Mouse (Mus musculus): ENCODE measurements around the gene Qtrt1.

GRCm38 (mm10) chr9:21456930-21457634 lies 45.4 kb downstream of the Qtrt1 start:
- TF ChIP-seq GATA1 (IDR thresholded peaks at IDR 0.05; ENCODE audit: low read length): no peak
- TF ChIP-seq TAL1 (IDR thresholded peaks at IDR 0.05; ENCODE audit: low read length): no peak

Measured in erythroblast, embryonic 14.5 days (primary cell).